Comparison of ENCODE assay signal across 10 mouse cellular contexts in the genomic region with DNA sequence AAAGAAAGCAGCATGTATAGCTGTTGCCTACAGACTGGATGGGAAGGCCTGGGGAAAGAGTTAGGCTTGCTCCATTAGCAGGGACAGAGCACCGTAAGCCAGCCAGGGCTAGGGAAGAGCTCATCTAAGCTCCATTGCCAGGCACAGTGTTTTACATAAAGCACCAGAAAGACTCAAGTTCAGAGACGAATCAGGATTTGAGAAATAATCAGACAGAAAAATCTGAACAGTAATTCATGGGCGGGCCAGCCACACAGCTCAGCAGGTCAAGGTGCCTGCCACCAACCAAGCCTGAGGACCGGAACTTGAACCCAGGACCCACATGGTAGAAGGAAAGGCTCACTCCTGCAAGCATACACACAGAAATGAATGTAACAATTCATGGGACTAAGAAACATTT. TPM values are rescaled to one million over a fixed set of nuclear protein-coding genes. Genes with fewer than 3 reads are reported as not detected.
DNase-seq lines count a peak whose midpoint lies in the region; ATAC-seq and TF ChIP-seq lines count a peak whose summit lies in the region.
"Had no signal": no experiment of that assay in that cellular context is flagged by ENCODE, and none has a peak within 500 bp of the region (broad histone marks: within the 10 kb centered on the region; RNA-seq: fewer than 3 reads in every experiment).

No protein-coding gene starts in this region.

- H3K4me1 ChIP-seq in forebrain, embryonic 16.5 days (replicated peaks; ENCODE audit: control insufficient read depth, insufficient read depth, low read length) = peaks cover 25% of the 10 kb centered on the region
- 0 out of 2 replicates have a peak, but pooled peaks cover 9% of the 10 kb centered on the region for H3K4me1 ChIP-seq in intestine, postnatal 0 days (replicated peaks; ENCODE audit: control insufficient read depth, insufficient read depth, low read length)
- peaks cover 6% of the 10 kb centered on the region; the same call in 1 of the 2 replicates for H3K4me1 ChIP-seq in small intestine, adult 2 months (ENCODE audit: control insufficient read depth, insufficient read depth, insufficient read length, low read length)

- no peaks in the 10 kb centered on the region for H3K36me3 ChIP-seq in forebrain, embryonic 16.5 days (ENCODE audit: control insufficient read depth, insufficient read depth)
- H3K36me3 ChIP-seq in intestine, postnatal 0 days (ENCODE audit: control insufficient read depth, insufficient read depth) = no peaks in the 10 kb centered on the region
- no peaks in the 10 kb centered on the region for H3K36me3 ChIP-seq in small intestine, adult 2 months (ENCODE audit: control insufficient read depth, insufficient read depth, low read length)

- no peak for TF ChIP-seq CTCF in layer of hippocampus, adult 2 months (conservative IDR thresholded peaks at IDR 0.05)
- no peak for TF ChIP-seq CTCF in intestine, postnatal 0 days (IDR thresholded peaks at IDR 0.05; ENCODE audit: low read depth)
- no peak for TF ChIP-seq CTCF in small intestine, adult 2 months (IDR thresholded peaks at IDR 0.05; ENCODE audit: extremely low read depth, insufficient read length, insufficient replicate concordance, low read depth, low read length)

- H3K4me3 ChIP-seq in layer of hippocampus, adult 2 months = no peak overlapping the region; the same call in 1 of the 2 replicates
- H3K4me3 ChIP-seq in forebrain, embryonic 16.5 days (replicated peaks; ENCODE audit: low read length) = no peak overlapping the region
- H3K4me3 ChIP-seq in intestine, postnatal 0 days (ENCODE audit: low read depth, low read length) = no peak overlapping the region
- no peak overlapping the region for H3K4me3 ChIP-seq in small intestine, adult 2 months (ENCODE audit: low read depth, low read length)

- TF ChIP-seq POLR2A in small intestine, adult 2 months (IDR thresholded peaks at IDR 0.05; ENCODE audit: low read depth, low read length) = no peak

- no peaks in the 10 kb centered on the region for H3K27me3 ChIP-seq in forebrain, embryonic 16.5 days (replicated peaks; ENCODE audit: control insufficient read depth, insufficient read depth, low read length)
- H3K27me3 ChIP-seq in intestine, postnatal 0 days (replicated peaks; ENCODE audit: control insufficient read depth, insufficient read depth, low read length) = no peaks in the 10 kb centered on the region
- no peaks in the 10 kb centered on the region for H3K27me3 ChIP-seq in small intestine, adult 2 months (ENCODE audit: control insufficient read depth, insufficient read depth, low read length)

- H3K4me2 ChIP-seq in forebrain, embryonic 16.5 days (ENCODE audit: low read length) = peak overlapping the region; percentile 17; the same call in 1 of the 2 replicates
- H3K4me2 ChIP-seq in intestine, postnatal 0 days (replicated peaks; ENCODE audit: low read depth) = peak overlapping the region; percentile 35

- 58% methylated on average over 4 of the region's 4 CpGs for WGBS in forebrain, embryonic 16.5 days
- WGBS in intestine, postnatal 0 days = 54% methylated on average over 4 of the region's 4 CpGs
- 27% methylated on average over 4 of the region's 4 CpGs for WGBS in small intestine, adult 2 months

- no peak for DNase-seq in layer of hippocampus, adult 2 months (ENCODE audit: low spot score in 2 of 2)
- no peak for DNase-seq in layer of hippocampus, adult 11-12 months (ENCODE audit: low spot score)
- DNase-seq in layer of hippocampus, adult 9-10 months (ENCODE audit: low spot score) = no peak
- DNase-seq in right cerebral cortex, postnatal 36 days (ENCODE audit: low spot score in 2 of 2) = no peak
- DNase-seq: right cerebral cortex, postnatal 25 days had no signal

- H3K27ac ChIP-seq in layer of hippocampus, adult 2 months = 0 out of 2 replicates have a peak overlapping the region, but pooled peaks have one; percentile 7
- no peak overlapping the region for H3K27ac ChIP-seq in forebrain, embryonic 16.5 days (ENCODE audit: low read length)
- no peak overlapping the region for H3K27ac ChIP-seq in intestine, postnatal 0 days (ENCODE audit: low read depth, low read length)
- peak overlapping the region; percentile 5; the same call in 1 of the 2 replicates for H3K27ac ChIP-seq in small intestine, adult 2 months (ENCODE audit: insufficient read depth, low read depth, low read length)

- ATAC-seq in forebrain, embryonic 16.5 days = no peak
- ATAC-seq in intestine, postnatal 0 days = no peak
- ATAC-seq: inflammation-experienced regulatory T-cells, adult 6 months had no signal

- no peaks in the 10 kb centered on the region for H3K9me3 ChIP-seq in forebrain, embryonic 16.5 days (ENCODE audit: control insufficient read depth, low read length)
- no peaks in the 10 kb centered on the region for H3K9me3 ChIP-seq in intestine, postnatal 0 days (ENCODE audit: control insufficient read depth)

- H3K9ac ChIP-seq in forebrain, embryonic 16.5 days (replicated peaks; ENCODE audit: low read depth, low read length) = no peak overlapping the region
- no peak overlapping the region for H3K9ac ChIP-seq in intestine, postnatal 0 days (ENCODE audit: low read depth, low read length)

RNA-seq across cellular contexts. Expression of gene Bmpr1a, which starts 3.5 kb away (rescaled TPM):
- total RNA-seq in layer of hippocampus, adult 2 months (2021) = 10 to 100 TPM; 36.5 to 42.2 TPM
- 21.1 and 25.2 TPM in 2 replicates for polyA plus RNA-seq in forebrain, embryonic 16.5 days (2015; fragmentation: Nextera tagmentation; extraction: Ambion mirVana)
- polyA plus RNA-seq in intestine, postnatal 0 days (2015; fragmentation: Nextera tagmentation; extraction: Ambion mirVana) = 18.8 and 19.3 TPM in 2 replicates
- 2.4 and 3.3 TPM in 2 replicates for polyA plus RNA-seq in small intestine, adult 2 months (2012; rRNA removed)

RNA-seq across cellular contexts. Expression of gene 9230112D13Rik, which starts 22.9 kb away (rescaled TPM):
- not detected for total RNA-seq in layer of hippocampus, adult 2 months (2021)
- not detected in 2 replicates for polyA plus RNA-seq in forebrain, embryonic 16.5 days (2015; fragmentation: Nextera tagmentation; extraction: Ambion mirVana)
- polyA plus RNA-seq in intestine, postnatal 0 days (2015; fragmentation: Nextera tagmentation; extraction: Ambion mirVana) = not detected in 2 replicates
- not detected in 2 replicates for polyA plus RNA-seq in small intestine, adult 2 months (2012; rRNA removed)
- total RNA-seq: left cerebral cortex, postnatal 36 days had no signal
- polyA plus RNA-seq: inflammation-experienced regulatory T-cells, adult 6 months had no signal

Comparison
In these comparisons a context has a peak if more than half of its experiments do, and no peak if none do; other contexts are left out.
1. H3K27ac ChIP-seq: peak in layer of hippocampus, adult 2 months (single experiment) and small intestine, adult 2 months (single experiment); none in forebrain, embryonic 16.5 days (single experiment) and intestine, postnatal 0 days (single experiment).